Mouse (Mus musculus) heart, embryonic 14.5 days (tissue): ENCODE measurements around the gene Fsd1. TPM values are rescaled to one million over a fixed set of nuclear protein-coding genes. Genes with fewer than 3 reads are reported as not detected.

ENCODE experiments used
- ATAC-seq: fragments of 200-750 bp; cut with Nextera tagmentation; 2 replicates; pipeline ENCODE4 v1.8.0; 2017; ENCODE audit warnings: low read depth, moderate TSS enrichment; ENCODE audit not compliant: insufficient number of reproducible peaks, insufficient read depth, low FRiP score
- H3K27ac ChIP-seq, 2 experiments: fragments of 200-500 bp in 1 of 2; fragments of 300-500 bp in 1 of 2; sonication (generic) in 1 of 2; replicated peaks in 1 of 2; 2 replicates each; pipeline ENCODE4 v1.5.1; 2012 to 2014; ENCODE audit warnings: low read depth in 2 of 2, low read length in 2 of 2, control low read depth in 1 of 2, mild to moderate bottlenecking in 1 of 2, mixed read lengths in 1 of 2; ENCODE audit not compliant: control insufficient read depth in 1 of 2, insufficient read depth in 1 of 2
- H3K27me3 ChIP-seq: fragments of 300-500 bp; sonication (generic); 2 replicates; pipeline ENCODE4 v1.6.1; 2014; ENCODE audit warnings: mild to moderate bottlenecking, low read length, control low read depth; ENCODE audit not compliant: control insufficient read depth, insufficient read depth
- H3K36me3 ChIP-seq: fragments of 300-500 bp; sonication (generic); 2 replicates; pipeline ENCODE4 v1.6.1; 2014; ENCODE audit warnings: mild to moderate bottlenecking, control low read depth, low read length, mixed read lengths; ENCODE audit not compliant: control insufficient read depth, insufficient read depth
- H3K4me1 ChIP-seq, 2 experiments: fragments of 200-500 bp in 1 of 2; fragments of 300-500 bp in 1 of 2; sonication (generic) in 1 of 2; 2 replicates each; pipeline ENCODE4 v1.6.1; 2012 to 2014; ENCODE audit warnings: low read length in 2 of 2, control low read depth in 1 of 2, mixed read lengths in 1 of 2; ENCODE audit not compliant: control insufficient read depth in 2 of 2, insufficient read depth in 2 of 2
- H3K4me2 ChIP-seq: fragments of 300-500 bp; sonication (generic); 2 replicates; pipeline ENCODE4 v1.6.1; 2014; ENCODE audit warnings: mild to moderate bottlenecking, low read length
- H3K4me3 ChIP-seq, 2 experiments: fragments of 200-500 bp in 1 of 2; fragments of 300-500 bp in 1 of 2; sonication (generic) in 1 of 2; 2 replicates each; pipeline ENCODE4 v1.5.1; 2012 to 2014; ENCODE audit warnings: low read length in 2 of 2, mild to moderate bottlenecking in 2 of 2, control low read depth in 1 of 2, low read depth in 1 of 2, moderate library complexity in 1 of 2; ENCODE audit not compliant: control insufficient read depth in 1 of 2, insufficient read depth in 1 of 2
- H3K9ac ChIP-seq: fragments of 300-500 bp; sonication (generic); 2 replicates; pipeline ENCODE4 v1.6.1; 2014; ENCODE audit warnings: mild to moderate bottlenecking, low read length
- H3K9me3 ChIP-seq: fragments of 300-500 bp; sonication (generic); 2 replicates; pipeline ENCODE4 v1.6.1; 2016; ENCODE audit warnings: low read length, control low read depth; ENCODE audit not compliant: control insufficient read depth
- WGBS: fragments of 180-500 bp; shearing (Covaris S2); extraction: QIAGEN DNeasy Blood & Tissue Kit; methylation state at CpG from one replicate; pipeline ENCODE4 v1.1.7; 2014; 5-methylcytosine and 5-hydroxymethylcytosine counted together
- polyA plus RNA-seq: library from polyadenylated mRNA; unstranded; fragments of >200 nt; fragmentation: Nextera tagmentation; extraction: Ambion mirVana; gene quantifications from 2 replicates; pipeline ENCODE4 v1.2.1, GENCODE M21; 2014

The Fsd1 gene
- polyA plus RNA-seq, 1 experiment from 2014 or later = 1.6 TPM

DNA sequence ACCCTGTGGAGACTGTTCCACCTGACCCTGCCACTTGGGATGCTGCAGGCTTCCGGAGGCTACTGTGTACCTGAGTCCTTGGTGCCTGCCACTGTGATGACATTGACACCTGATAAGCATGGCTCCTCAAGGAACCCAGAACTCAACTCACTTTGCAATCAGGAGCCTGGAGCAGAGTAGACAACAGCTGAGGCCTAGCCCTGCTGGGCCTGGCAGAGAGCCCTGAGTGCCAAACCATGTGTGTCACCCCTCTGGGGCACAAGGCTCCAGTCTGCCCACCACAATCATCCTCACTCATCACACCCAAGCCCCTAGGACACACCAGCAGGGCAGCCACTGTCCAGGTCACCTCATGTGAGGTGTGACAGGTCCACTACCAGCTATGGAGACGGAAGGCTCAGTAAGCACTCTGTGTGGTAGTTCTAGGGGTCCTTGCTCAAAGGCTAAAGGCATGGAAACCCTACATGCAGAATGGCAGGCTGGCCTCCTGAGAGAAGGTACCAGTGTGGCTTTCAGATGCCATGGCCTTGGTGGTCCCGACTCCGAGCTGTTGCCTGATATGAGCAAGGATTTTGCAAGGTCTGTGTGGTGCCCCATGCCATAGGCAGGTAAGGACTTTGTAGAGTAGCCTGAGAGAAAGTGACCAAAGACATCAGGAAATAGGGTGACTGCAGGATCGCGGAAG lies 34.2 kb downstream of the Fsd1 start:
- H3K4me2 ChIP-seq = no peak overlapping the region
- H3K4me1 ChIP-seq = peaks cover 29 to 32% of the 10 kb centered on the region in 2 experiments
- no peak overlapping the region for H3K9ac ChIP-seq
- H3K36me3 ChIP-seq = peaks cover 46% of the 10 kb centered on the region
- no peaks in the 10 kb centered on the region for H3K9me3 ChIP-seq
- 85% methylated on average over 6 of the region's 6 CpGs for WGBS
- H3K27me3 ChIP-seq = no peaks in the 10 kb centered on the region
- H3K4me3 ChIP-seq = no peak overlapping the region
- no peak for ATAC-seq
- H3K27ac ChIP-seq = peak overlapping the region in 1 of 2 experiments; percentile 17; a peak in 1 of 4 replicates

DNA sequence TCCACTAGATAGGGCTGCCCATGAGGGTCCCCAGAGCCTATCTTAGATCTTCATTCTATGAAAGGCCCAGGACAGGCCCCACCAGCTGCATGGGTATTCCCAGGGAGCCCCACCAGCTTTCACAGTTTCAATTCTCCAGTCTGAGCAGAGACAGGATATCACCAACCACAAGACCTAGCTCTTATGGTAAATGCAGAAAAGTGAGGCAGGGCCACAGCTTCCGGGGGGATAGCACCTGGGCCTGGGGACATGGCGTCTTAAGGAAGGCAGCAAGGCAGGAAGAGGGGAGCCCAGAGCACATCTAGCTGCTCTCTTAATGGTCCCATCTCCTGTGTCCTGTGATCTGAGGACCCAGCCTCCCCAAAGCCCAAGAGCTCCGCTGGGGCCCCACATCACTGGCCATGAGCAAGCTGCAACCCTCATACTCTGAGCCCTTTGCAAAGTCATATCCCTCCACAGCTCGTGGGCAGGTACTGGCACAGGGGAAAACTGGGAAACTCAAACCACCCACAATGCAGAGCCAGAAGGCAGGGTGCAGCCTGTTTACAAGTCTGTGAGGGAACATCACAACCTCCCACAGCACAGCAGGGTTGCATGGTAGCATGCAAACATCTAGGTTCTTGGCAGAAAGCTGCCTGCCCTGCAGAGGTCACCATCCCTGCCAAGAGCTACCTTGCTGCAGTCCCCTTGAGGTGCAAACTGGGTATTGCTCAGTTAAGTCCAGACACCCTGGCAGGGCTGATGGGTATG lies 35.0 kb downstream of the Fsd1 start:
- peaks cover 36 to 40% of the 10 kb centered on the region in 2 experiments for H3K4me1 ChIP-seq
- no peak for ATAC-seq
- no peak overlapping the region for H3K4me2 ChIP-seq
- H3K27ac ChIP-seq = no peak overlapping the region
- peaks cover 38% of the 10 kb centered on the region for H3K36me3 ChIP-seq
- no peaks in the 10 kb centered on the region for H3K9me3 ChIP-seq
- WGBS = 79% methylated on average over 4 of the region's 4 CpGs
- H3K27me3 ChIP-seq = no peaks in the 10 kb centered on the region
- H3K4me3 ChIP-seq = no peak overlapping the region
- no peak overlapping the region for H3K9ac ChIP-seq

DNA sequence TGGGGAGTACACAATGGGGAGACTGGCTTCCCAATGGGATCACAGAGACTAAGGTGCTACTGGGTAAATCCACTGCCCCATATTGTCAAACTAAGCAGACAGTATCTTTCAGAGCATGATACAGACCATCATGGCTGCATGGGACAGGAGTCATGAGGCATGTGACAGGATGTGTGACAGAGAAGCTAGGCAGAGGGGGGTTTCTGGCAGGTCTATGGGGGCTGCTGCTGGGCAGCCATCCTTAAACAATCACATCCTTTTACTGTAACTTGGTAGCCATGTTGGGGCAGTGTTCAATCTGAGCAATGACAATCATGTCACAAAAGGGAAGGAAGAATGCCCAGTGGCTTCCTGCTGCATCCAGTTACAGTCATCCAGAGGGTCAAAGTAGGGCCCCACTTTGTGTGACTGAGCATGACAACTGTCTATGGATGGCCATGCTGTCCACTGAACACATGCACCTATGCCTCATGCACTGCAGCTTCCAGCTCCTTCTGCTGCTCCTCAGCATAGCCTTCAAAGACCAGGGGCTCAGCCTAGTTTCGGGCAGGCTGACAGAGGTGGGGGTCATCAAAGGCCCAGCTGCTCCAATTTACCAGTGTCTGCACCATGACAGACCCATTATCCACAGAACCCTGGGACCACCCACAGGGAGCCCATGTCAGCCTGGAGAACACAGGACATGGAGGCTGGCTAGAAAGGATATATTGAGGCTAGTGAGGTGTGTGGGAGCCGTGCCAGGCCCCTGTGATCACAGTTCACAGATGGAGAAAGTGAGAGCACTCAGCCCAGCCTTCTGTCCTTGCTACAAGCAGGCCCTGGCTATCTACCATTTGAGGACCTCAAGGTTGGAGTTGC lies 36.1 kb downstream of the Fsd1 start:
- Histone ChIP-seq H3K4me3 (no peak overlapping the region), H3K36me3 (peaks cover 28% of the 10 kb centered on the region), H3K9me3 (no peaks in the 10 kb centered on the region), H3K4me2 (no peak overlapping the region), H3K27me3 (no peaks in the 10 kb centered on the region), H3K9ac (no peak overlapping the region), H3K27ac (no peak overlapping the region), H3K4me1 (peaks cover 41 to 48% of the 10 kb centered on the region in 2 experiments)
- 86% methylated on average over 2 of the region's 2 CpGs for WGBS
- no peak for ATAC-seq

DNA sequence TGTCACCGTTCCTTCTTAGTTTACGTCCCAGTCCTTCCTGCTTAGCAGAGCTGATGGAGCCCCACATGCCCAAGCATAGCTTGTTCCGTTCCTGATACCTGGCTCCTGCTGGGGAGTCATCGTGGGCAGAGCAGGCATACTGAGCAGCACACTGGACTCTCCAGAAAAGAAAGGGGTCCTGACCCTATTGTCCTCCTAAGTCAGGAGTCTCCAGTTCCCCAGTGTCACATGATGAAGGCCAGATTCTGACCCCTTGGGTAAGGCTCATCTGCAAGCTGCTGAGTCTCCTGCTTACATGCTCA lies 36.6 kb downstream of the Fsd1 start:
- H3K4me2 ChIP-seq = no peak overlapping the region
- peaks cover 27% of the 10 kb centered on the region for H3K36me3 ChIP-seq
- peaks cover 45 to 48% of the 10 kb centered on the region in 2 experiments for H3K4me1 ChIP-seq
- H3K27ac ChIP-seq = 0 out of 4 replicates have a peak overlapping the region, but pooled peaks of 1 of the 2 experiments have one; percentile 1
- H3K27me3 ChIP-seq = no peaks in the 10 kb centered on the region
- no peak overlapping the region for H3K9ac ChIP-seq
- no peak for ATAC-seq
- WGBS = 89% methylated on average over 4 of the region's 4 CpGs
- H3K9me3 ChIP-seq = no peaks in the 10 kb centered on the region
- no peak overlapping the region for H3K4me3 ChIP-seq

DNA sequence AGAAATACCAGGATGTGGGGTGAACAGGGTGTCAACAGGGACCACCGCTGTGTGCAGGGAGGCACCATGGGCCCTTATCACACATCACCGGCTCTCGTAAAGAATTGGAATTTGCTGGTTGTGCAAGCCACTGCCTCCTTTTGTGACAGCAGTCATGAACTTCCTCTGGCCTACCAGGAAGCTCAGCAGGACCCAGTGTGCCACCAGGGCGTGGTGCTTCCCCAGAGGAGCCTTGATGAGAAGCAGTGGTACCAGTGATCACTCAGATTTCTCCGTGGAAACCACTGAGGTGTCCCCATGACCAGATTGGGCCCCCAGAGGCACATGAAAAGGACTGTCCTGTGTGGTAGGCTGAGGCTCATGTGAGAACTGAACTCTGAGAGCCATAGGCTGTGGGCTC lies 37.1 kb downstream of the Fsd1 start:
- 36% methylated on average over 5 of the region's 5 CpGs for WGBS

DNA sequence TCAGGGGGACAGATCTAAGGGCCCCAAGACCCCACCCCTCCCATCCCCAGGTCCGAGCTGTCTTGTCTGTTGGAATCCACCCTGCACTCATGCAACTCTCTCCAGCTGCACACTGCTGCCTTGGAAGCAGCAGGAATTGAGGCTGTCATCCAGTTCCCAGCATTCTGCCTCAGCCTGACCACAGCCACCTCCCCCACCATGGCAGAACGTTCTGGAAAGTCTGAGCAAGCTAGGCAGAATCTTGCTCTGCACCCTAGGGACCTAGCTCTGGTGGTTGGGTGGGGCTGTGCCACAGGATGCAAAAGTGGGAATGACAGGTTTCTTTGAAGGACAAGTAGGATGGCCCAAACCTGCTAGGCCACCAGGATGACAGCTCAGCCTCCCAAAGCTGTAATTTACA lies 38.2 kb downstream of the Fsd1 start:
- no peak overlapping the region for H3K27ac ChIP-seq
- WGBS = 52% methylated on average over 2 of the region's 2 CpGs
- H3K9ac ChIP-seq = no peak overlapping the region
- no peak for ATAC-seq
- H3K4me1 ChIP-seq = peaks cover 46 to 48% of the 10 kb centered on the region in 2 experiments
- no peak overlapping the region for H3K4me2 ChIP-seq
- H3K4me3 ChIP-seq = no peak overlapping the region
- no peaks in the 10 kb centered on the region for H3K9me3 ChIP-seq
- peaks cover 24% of the 10 kb centered on the region for H3K36me3 ChIP-seq
- H3K27me3 ChIP-seq = no peaks in the 10 kb centered on the region

More for the DNA sequence above, 37.1 kb downstream of the Fsd1 start:
- Histone ChIP-seq H3K9me3 (no peaks in the 10 kb centered on the region), H3K36me3 (peaks cover 24% of the 10 kb centered on the region), H3K27ac (peak overlapping the region; percentile 1 to 3; a peak in 1 of 4 replicates), H3K4me2 (no peak overlapping the region), H3K27me3 (no peaks in the 10 kb centered on the region), H3K4me1 (peaks cover 46 to 48% of the 10 kb centered on the region in 2 experiments), H3K4me3 (no peak overlapping the region), H3K9ac (no peak overlapping the region)
- ATAC-seq = no peak

DNA sequence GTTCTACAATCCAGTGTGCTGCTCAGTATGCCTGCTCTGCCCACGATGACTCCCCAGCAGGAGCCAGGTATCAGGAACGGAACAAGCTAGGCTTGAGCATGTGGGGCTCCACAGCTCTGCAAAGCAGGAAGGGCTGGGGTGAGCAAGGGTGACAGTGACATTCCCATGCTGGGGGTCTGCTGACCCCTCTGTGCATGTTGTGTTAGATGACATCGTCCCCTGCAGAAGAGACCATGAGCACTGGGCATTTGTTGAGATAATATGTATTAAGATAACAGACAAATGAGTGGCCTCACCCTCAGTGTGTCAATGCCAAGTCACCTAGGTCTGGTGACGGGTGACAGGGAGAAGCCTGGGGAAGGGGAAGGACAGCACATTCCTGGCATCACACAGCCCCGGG lies 38.6 kb downstream of the Fsd1 start:
- H3K9me3 ChIP-seq = no peaks in the 10 kb centered on the region
- WGBS = 33% methylated on average over 5 of the region's 5 CpGs
- H3K27ac ChIP-seq = 0 out of 4 replicates have a peak overlapping the region, but pooled peaks of 1 of the 2 experiments have one; percentile 2
- no peak for ATAC-seq
- no peak overlapping the region for H3K4me2 ChIP-seq
- H3K36me3 ChIP-seq = peaks cover 22% of the 10 kb centered on the region
- no peak overlapping the region for H3K9ac ChIP-seq
- H3K4me3 ChIP-seq = no peak overlapping the region
- peaks cover 46 to 48% of the 10 kb centered on the region in 2 experiments for H3K4me1 ChIP-seq
- no peaks in the 10 kb centered on the region for H3K27me3 ChIP-seq
